Mouse (Mus musculus): ENCODE measurements around the gene Tecta.

DNA sequence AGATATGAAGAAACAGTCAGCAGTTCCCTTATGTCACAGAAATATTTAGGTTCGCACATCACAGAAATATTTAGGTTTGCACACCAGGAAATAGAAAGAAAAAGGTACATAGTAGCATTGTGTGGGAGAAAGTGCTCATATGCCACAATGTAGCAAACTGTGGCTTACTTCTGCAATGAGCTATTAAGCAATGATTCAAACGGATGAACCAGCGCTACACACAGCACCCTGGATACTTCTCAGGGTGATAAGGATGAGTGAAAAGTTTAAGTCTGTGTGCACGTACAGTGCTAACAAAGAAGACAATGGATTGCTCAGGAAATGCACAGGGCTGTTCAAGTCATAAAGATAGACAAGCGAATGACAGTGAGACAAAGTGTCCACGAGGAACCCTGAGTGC lies 85.3 kb downstream of the Tecta start:
- no peak for TF ChIP-seq USF1 (IDR thresholded peaks at IDR 0.05; ENCODE audit: low read depth)
- TF ChIP-seq POLR2A (IDR thresholded peaks at IDR 0.05; ENCODE audit: insufficient read length, low read depth): no peak
- TF ChIP-seq E2F4 (IDR thresholded peaks at IDR 0.05; ENCODE audit: insufficient read depth): no peak
- TF ChIP-seq POLR2AphosphoS2 (IDR thresholded peaks at IDR 0.05; ENCODE audit: insufficient read length, low read depth): no peak
- no peak for TF ChIP-seq CEBPB (IDR thresholded peaks at IDR 0.05; ENCODE audit: insufficient read depth, poor library complexity, severe bottlenecking)
- TF ChIP-seq MAX (IDR thresholded peaks at IDR 0.05; ENCODE audit: low read depth): no peak
- TF ChIP-seq TCF12 (IDR thresholded peaks at IDR 0.05; ENCODE audit: insufficient read depth, poor library complexity, severe bottlenecking): no peak

Data from myocyte (in vitro differentiated cells).